Mouse (Mus musculus) lung, postnatal 36 days (tissue): Measurements from ENCODE around the gene Sptssa.
"Not testable (repeated sequence)": the region's sequence is repeated elsewhere in the genome, so short reads cannot be mapped to it uniquely, and the experiment has no call there.

Experiments used
- DNase-seq: peaks from one replicate; pipeline ENCODE4 v3.0.0; 2022; ENCODE audit warnings: mixed read lengths

Sptssa gene

GRCm38 (mm10) chr12:54656396-54657171 lies at the start of gene Sptssa:
Gene Sptssa, minus strand, starts transcription at chr12:54656573.
- peak; percentile 97 for DNase-seq

GRCm38 (mm10) chr12:54699394-54699793 lies 43.0 kb upstream of the Sptssa start:
- no peak for DNase-seq

DNA sequence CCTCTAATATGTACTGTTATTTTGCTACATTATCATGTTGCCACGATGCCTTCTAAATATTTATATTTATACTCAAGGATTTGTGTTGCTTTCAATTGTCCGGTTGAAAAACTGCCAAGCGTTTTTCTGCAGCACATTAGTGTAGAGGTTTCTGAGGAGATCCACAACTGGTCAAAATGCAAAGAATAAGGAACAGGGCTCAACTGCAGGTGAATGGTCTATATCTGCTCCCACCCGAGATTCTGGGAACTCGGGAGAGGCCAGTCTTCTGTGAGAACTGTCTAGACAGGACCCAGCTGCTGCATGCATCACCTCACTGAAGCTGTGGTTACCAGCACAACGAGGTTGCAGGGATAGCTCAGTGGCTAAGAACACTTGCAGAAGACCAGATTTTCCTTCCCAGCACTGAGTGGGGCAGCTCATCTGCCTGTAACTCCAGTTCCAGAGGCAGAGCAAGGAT lies 41.4 kb upstream of the Sptssa start:
- no peak for DNase-seq

- peak; percentile 16 for DNase-seq
Measured at GRCm38 (mm10) chr12:54697003-54697597, 40.7 kb upstream of the Sptssa start.

GRCm38 (mm10) chr12:54696242-54697002 lies 40.0 kb upstream of the Sptssa start:
- DNase-seq: peak; percentile 98

GRCm38 (mm10) chr12:54695511-54696241 lies 39.3 kb upstream of the Sptssa start, which contains the start of gene Eapp:
Gene Eapp, minus strand, starts transcription at chr12:54695897.
- peak; percentile 98 for DNase-seq

DNA sequence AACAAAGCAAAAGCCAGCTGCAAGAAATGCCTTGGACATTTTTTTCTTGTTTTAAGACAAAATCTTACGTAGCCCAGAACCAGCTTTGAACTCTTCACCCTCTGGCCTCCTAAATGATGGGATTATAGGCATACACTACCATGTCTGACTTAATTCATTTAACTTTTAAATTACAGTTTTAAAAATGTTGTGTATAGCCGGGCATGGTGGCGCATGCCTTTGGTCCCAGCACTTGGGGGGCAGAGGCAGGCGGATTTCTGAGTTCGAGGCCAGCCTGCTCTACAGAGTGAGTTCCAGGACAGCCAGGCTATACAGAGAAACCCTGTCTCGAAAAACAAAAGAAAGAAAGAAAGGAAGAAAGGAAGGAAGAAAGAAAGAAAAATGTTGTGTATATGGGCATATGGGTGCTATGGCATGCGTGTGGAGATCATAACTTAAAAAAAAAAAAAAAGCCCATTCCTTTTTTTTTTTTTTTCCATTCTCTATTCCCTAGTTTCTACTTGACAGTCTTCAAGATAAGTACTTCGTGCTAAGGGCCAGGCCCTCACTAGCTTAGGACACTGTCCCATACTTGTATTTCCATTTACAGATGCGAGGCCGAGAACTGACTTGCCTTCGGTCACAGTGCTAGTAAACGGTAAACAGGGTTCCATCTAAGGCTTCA lies 38.6 kb upstream of the Sptssa start:
- DNase-seq: no peak

DNA sequence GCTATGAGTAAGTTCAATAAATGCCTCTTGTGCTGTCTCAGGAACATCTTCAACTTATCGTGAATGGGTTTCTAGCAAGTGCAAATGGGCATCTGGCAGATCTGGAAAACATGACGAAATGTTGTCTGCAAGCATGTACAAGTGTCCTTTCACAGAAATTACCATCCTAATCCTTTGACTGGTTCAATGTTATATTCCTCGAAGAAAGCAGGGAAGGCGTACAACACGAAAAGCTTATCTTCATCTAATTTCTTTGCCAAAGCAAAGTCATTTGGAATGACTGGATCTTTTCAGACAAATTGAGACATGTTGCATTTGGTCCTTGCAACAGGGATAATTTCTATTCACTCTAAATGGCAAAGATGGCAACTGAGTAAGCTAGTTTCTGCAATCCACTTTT lies 32.7 kb upstream of the Sptssa start:
- no peak for DNase-seq

DNA sequence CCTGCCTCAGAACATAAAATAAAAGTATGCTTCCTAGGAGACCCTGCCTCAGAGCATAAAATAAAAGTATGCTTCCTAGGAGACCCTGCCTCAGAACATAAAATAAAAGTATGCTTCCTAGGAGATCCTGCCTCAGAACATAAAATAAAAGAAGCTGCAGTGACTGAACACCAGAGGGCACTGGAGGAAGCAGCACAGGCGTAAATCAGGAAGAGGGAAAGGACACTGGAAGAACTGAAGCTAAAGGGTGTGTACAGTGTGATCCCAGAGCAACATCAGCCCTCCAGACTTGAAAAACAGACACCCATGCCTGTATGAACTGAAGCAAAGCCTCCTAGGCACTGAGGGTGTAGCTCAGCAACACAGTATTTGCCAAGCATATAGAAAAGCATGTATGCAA lies 26.8 kb upstream of the Sptssa start:
- DNase-seq: peak; percentile 21

GRCm38 (mm10) chr12:54676709-54677108 lies 20.3 kb upstream of the Sptssa start:
- no peak for DNase-seq

DNA sequence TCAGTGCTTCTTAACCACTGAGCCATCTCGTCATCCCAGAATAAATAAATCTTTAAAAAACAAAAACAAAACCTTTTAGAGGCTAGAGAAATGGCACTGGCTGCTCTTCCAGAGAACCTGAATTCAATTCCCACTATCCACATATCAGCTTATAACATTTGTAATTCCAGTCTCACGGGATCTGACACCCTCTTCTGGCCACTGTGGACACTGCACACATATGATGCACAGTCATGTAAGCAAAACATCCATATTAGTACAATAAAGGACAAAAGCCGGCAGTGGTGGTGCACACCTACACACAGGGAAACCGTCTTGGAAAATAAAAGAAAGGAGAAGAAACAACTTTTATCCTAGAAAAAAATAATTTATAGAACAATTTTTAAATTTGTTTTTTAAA lies 19.0 kb upstream of the Sptssa start:
- DNase-seq: no peak

DNA sequence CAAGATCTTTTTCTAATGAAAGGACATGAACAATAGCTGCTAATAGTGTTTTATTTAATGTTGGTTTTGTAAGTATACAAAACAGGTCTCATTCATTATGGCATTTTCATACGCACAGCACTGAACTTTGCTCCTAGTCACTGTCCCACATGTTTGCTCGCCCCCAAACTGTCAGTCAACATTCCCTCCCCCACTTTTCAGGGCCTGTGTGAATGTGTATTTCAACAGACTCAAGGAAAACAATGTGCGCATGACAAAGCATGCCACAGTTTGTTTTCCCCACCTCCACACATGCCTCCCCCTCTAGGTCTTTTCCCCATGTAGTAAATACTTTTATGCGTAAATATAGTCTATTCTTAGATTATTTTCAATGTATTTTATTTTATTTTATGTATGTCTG lies 14.9 kb upstream of the Sptssa start:
- DNase-seq: no peak

DNA sequence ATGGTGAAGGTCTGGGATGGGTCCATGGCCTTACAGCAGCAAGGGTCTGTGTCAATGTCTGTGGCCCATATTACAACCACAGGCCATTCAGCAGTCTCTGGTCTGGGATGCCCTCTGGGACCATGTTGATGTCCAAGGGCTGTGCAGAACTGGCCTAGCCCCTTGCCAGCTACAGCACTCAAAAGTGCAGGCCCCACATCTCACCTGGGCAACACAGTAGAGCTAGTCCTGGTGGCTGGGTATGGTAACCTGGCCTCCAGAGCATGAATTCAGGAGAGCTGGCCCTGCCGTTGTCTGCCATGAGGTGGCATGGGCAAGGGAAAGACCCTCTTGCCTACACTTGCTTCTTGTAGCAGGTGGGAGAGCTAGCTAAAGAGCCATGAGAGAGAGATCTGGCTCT lies 11.8 kb upstream of the Sptssa start:
- DNase-seq: no peak

GRCm38 (mm10) chr12:54665526-54665925 lies 9.2 kb upstream of the Sptssa start:
- DNase-seq: no peak

DNA sequence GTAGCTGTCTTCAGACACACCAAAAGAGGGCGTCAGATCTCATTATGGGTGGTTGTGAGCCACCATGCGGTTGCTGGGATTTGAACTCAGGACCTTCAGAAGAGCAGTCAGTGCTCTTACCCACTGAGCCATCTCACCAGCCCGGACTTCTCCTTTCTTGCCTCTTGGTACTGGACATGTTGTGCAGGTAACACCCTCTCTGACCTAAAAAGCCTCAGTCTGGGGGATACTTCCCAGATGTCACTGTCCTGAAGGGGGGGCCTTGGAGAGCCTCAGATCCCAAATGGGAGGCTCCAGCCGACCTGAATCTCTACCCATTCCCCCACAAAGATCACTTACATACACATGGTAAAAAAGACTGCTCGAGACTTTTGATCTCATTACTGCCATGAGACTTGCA lies 5.1 kb upstream of the Sptssa start:
- DNase-seq: not testable (repeated sequence)

DNA sequence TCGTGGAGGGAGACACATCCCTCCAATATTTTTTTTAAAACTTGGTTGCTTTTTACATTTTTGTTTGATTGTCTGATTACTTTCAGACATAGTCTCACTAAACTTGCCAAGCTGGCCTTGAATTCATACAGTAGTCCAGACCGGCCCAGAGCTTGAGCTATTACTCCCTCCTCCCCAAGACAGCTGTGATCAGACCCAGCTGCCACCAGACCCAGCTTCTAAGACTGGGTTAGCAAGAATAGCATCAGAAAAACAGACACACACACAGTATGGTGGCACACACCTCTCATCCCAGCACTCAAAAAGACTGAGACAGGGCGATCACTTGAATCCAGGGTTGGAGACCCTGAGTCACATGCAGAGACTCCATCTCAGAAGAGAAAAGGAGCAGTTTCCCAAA lies 3.5 kb upstream of the Sptssa start:
- peak; percentile 16 for DNase-seq

DNA sequence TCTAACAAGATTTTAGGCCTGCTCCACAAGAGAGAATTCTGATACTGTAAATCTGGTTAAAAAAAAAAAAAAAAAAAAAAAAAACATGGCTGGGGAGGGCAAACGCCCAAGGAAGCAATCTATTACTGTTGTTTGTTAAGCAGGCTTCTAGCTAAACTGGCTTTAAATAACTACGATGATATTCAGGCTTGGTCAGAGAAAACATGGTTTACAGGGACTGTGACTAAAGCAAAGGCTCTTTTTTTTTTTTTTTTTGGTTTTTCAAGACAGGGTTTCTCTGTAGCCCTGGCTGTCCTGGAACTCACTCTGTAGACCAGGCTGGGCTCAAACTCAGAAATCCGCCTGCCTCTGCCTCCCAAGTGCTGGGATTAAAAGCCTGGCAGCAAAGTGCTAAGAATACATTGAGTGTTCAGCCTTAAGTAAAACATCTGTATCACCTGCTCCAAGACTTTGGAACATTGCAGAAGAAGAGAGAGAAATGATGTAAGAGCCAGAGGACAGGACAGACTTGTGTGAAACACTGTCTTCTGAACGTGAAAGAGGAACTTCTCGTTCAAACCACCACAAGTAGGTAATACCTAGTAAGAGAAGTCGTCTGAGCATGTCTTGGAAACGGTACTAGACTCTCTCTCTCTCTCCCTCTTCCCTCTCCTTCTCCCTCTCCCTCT lies 2.2 kb upstream of the Sptssa start:
- peak; percentile 22 for DNase-seq

- DNase-seq: no peak
Measured at GRCm38 (mm10) chr12:54657951-54658350, 1.6 kb upstream of the Sptssa start.

DNA sequence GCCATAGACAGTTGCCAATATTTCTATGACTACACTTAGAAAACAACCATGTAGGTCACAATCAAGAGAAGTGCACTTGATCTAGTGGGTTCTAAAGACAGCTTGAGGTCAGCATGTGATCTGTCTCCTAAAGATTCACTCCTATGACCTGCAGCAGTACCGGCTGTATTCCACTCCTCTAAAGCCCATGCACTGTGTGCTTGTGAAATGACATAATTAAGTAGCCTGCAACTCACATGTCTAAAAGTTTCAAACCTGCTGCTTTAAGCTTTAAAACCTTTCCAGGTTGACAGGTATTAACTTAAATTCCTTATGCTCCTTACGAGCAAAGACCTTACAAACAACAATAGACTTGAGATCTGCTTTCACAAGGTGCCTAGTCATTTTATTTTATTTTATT lies 853 bp upstream of the Sptssa start:
- DNase-seq: no peak

- peak; percentile 51 for DNase-seq
Measured at GRCm38 (mm10) chr12:54656039-54656395, 356 bp downstream of the Sptssa start.

- DNase-seq: no peak
Measured at GRCm38 (mm10) chr12:54655292-54656038, 908 bp downstream of the Sptssa start.
